Comparison of ENCODE assay signal across 8 mouse cellular contexts in genomic region chr1:171033196-171033595, GRCm38 (mm10). TPM values are rescaled to one million over a fixed set of nuclear protein-coding genes. Genes with fewer than 3 reads are reported as not detected.
A peak's percentile ranks its signal among the peaks of the same experiment; 100 is the strongest.
DNase-seq lines count a peak whose midpoint lies in the region; ATAC-seq and TF ChIP-seq lines count a peak whose summit lies in the region.

No protein-coding gene starts in this region.

- in situ Hi-C loops in CH12.LX (cut with MboI; ENCODE audit: low pct_ligation_motif_present, low pct_unique_long_range_greater_than_20kb, low sequenced_read_pairs) = no loop called here

- dilution Hi-C loops in CH12.LX (cut with MboI; ENCODE audit: extremely low pct_ligation_motif_present, extremely low pct_unique_long_range_greater_than_20kb, low sequenced_read_pairs) = no loop called here

- under 1% methylated on average over 16 of the region's 16 CpGs for WGBS in heart, adult 2 months
- WGBS in cerebellum, adult 2 months = under 1% methylated on average over 16 of the region's 16 CpGs
- WGBS in forebrain, postnatal 0 days = under 1% methylated on average over 16 of the region's 16 CpGs
- WGBS in limb, embryonic 14.5 days = under 1% methylated on average over 16 of the region's 16 CpGs
- under 1% methylated on average over 16 of the region's 16 CpGs for WGBS in neural tube, embryonic 13.5 days

- 0 out of 2 replicates have a peak, but pooled peaks have one; percentile 4 for ATAC-seq in forebrain, postnatal 0 days
- ATAC-seq in limb, embryonic 14.5 days (ENCODE audit: low FRiP score, low read depth) = no peak
- ATAC-seq in neural tube, embryonic 13.5 days (ENCODE audit: low read depth) = peak; percentile 3; the same call in 1 of the 2 replicates

- TF ChIP-seq CTCF in heart, adult 2 months (IDR thresholded peaks at IDR 0.05) = no peak
- TF ChIP-seq CTCF in CH12.LX (conservative IDR thresholded peaks at IDR 0.05 in 1 of 2, IDR thresholded peaks at IDR 0.05 in 1 of 2; ENCODE audit: low read depth in 2 of 2, low read length in 2 of 2) = no peak
- TF ChIP-seq CTCF in cerebellum, adult 2 months (IDR thresholded peaks at IDR 0.05; ENCODE audit: borderline replicate concordance, insufficient read depth, low read depth, low read length) = no peak
- no peak for TF ChIP-seq CTCF in forebrain, postnatal 0 days (IDR thresholded peaks at IDR 0.05; ENCODE audit: low read depth)

- H3K9me3 ChIP-seq in CH12.LX (replicated peaks; ENCODE audit: low read length) = peaks cover 9% of the 10 kb centered on the region
- H3K9me3 ChIP-seq in forebrain, postnatal 0 days (ENCODE audit: low read length) = no peaks in the 10 kb centered on the region
- H3K9me3 ChIP-seq in limb, embryonic 14.5 days (ENCODE audit: control insufficient read depth, low read length) = no peaks in the 10 kb centered on the region
- no peaks in the 10 kb centered on the region for H3K9me3 ChIP-seq in neural tube, embryonic 13.5 days

- H3K9ac ChIP-seq in heart, adult 2 months (ENCODE audit: low read depth, low read length) = peak overlapping the region; percentile 33
- H3K9ac ChIP-seq in CH12.LX (ENCODE audit: insufficient read depth, low read depth) = peak overlapping the region; percentile 19; the same call in 1 of the 2 replicates
- peak overlapping the region; percentile 48 for H3K9ac ChIP-seq in forebrain, postnatal 0 days
- H3K9ac ChIP-seq in limb, embryonic 14.5 days (ENCODE audit: low read depth, low read length, severe bottlenecking) = peak overlapping the region; percentile 38
- H3K9ac ChIP-seq in neural tube, embryonic 13.5 days = peak overlapping the region; percentile 68

- intact Hi-C loops in heart, adult 2 months (cut with DNase I) = no loop called here
- intact Hi-C loops in heart, postnatal 25 days (cut with DNase I) = loop anchor here (10.0 kb wide), 1 partner anchor 472 kb away; the partner anchor contains the start of gene Alyref2

- no peak for TF ChIP-seq EP300 in heart, adult 2 months (IDR thresholded peaks at IDR 0.05; ENCODE audit: insufficient read depth, low read depth, low read length)
- TF ChIP-seq EP300 in CH12.LX (IDR thresholded peaks at IDR 0.05; ENCODE audit: low read length) = no peak

- H3K4me1 ChIP-seq in heart, adult 2 months (ENCODE audit: control insufficient read depth, insufficient read depth, low read length) = peaks cover 1% of the 10 kb centered on the region
- H3K4me1 ChIP-seq in CH12.LX (ENCODE audit: control insufficient read depth in 1 of 2, insufficient read depth in 2 of 2) = peaks cover 0 to 17% of the 10 kb centered on the region in 2 experiments; a peak in 2 of 4 replicates
- no peaks in the 10 kb centered on the region for H3K4me1 ChIP-seq in cerebellum, adult 2 months (ENCODE audit: control insufficient read depth, insufficient read depth, low read length)
- H3K4me1 ChIP-seq in forebrain, postnatal 0 days (ENCODE audit: insufficient read depth) = no peaks in the 10 kb centered on the region
- no peaks in the 10 kb centered on the region for H3K4me1 ChIP-seq in limb, embryonic 14.5 days (ENCODE audit: control insufficient read depth, insufficient read depth, low read length)
- H3K4me1 ChIP-seq in neural tube, embryonic 13.5 days (replicated peaks) = peaks cover 30% of the 10 kb centered on the region

- H3K4me3 ChIP-seq in heart, adult 2 months = peak overlapping the region; percentile 51
- peak overlapping the region; percentile 32 to 55 (median 33) for H3K4me3 ChIP-seq in CH12.LX (replicated peaks in 1 of 3; ENCODE audit: low read depth in 2 of 3, low read length in 2 of 3, poor library complexity in 1 of 3)
- peak overlapping the region; percentile 66 for H3K4me3 ChIP-seq in cerebellum, adult 2 months (replicated peaks; ENCODE audit: insufficient read depth, low read depth, low read length)
- peak overlapping the region; percentile 60 for H3K4me3 ChIP-seq in forebrain, postnatal 0 days (ENCODE audit: low read depth, low read length)
- H3K4me3 ChIP-seq in limb, embryonic 14.5 days (replicated peaks; ENCODE audit: low read length) = peak overlapping the region; percentile 49
- peak overlapping the region; percentile 63 for H3K4me3 ChIP-seq in neural tube, embryonic 13.5 days

- H3K79me2 ChIP-seq in heart, adult 2 months (replicated peaks; ENCODE audit: control insufficient read depth, insufficient read depth, low read length) = no peaks in the 10 kb centered on the region
- no peaks in the 10 kb centered on the region for H3K79me2 ChIP-seq in CH12.LX (replicated peaks; ENCODE audit: control insufficient read depth, extremely low read depth, insufficient read depth, poor library complexity, severe bottlenecking)

- H3K4me2 ChIP-seq in CH12.LX (ENCODE audit: insufficient read depth, low read depth, poor library complexity, severe bottlenecking) = peak overlapping the region; percentile 69
- peak overlapping the region; percentile 67 for H3K4me2 ChIP-seq in forebrain, postnatal 0 days (ENCODE audit: low read depth)
- peak overlapping the region; percentile 82 for H3K4me2 ChIP-seq in limb, embryonic 14.5 days (replicated peaks; ENCODE audit: low read depth, low read length, severe bottlenecking)
- peak overlapping the region; percentile 89 for H3K4me2 ChIP-seq in neural tube, embryonic 13.5 days

- no peak overlapping the region for H3K27ac ChIP-seq in heart, adult 2 months
- H3K27ac ChIP-seq in CH12.LX (ENCODE audit: insufficient read depth, low read depth) = no peak overlapping the region
- H3K27ac ChIP-seq in cerebellum, adult 2 months (ENCODE audit: insufficient read depth, low read length) = no peak overlapping the region
- 0 out of 2 replicates have a peak overlapping the region, but pooled peaks have one; percentile 9 for H3K27ac ChIP-seq in forebrain, postnatal 0 days (ENCODE audit: low read depth, low read length)
- H3K27ac ChIP-seq in limb, embryonic 14.5 days (replicated peaks; ENCODE audit: low read depth, low read length) = no peak overlapping the region
- no peak overlapping the region for H3K27ac ChIP-seq in neural tube, embryonic 13.5 days (replicated peaks)

- no peak for TF ChIP-seq RAD21 in CH12.LX (IDR thresholded peaks at IDR 0.05; ENCODE audit: low read depth, low read length)

- H3K27me3 ChIP-seq in heart, adult 2 months (ENCODE audit: control insufficient read depth, insufficient read depth, low read length) = no peaks in the 10 kb centered on the region; the same call in 1 of the 2 replicates
- H3K27me3 ChIP-seq in CH12.LX (replicated peaks) = peaks cover 6% of the 10 kb centered on the region
- H3K27me3 ChIP-seq in cerebellum, adult 2 months (ENCODE audit: control insufficient read depth, insufficient read depth, low read length) = no peaks in the 10 kb centered on the region
- 0 out of 2 replicates have a peak, but pooled peaks cover 7% of the 10 kb centered on the region for H3K27me3 ChIP-seq in forebrain, postnatal 0 days (ENCODE audit: insufficient read depth, low read length)
- H3K27me3 ChIP-seq in limb, embryonic 14.5 days (ENCODE audit: control insufficient read depth, insufficient read depth, low read length) = peaks cover 35% of the 10 kb centered on the region
- H3K27me3 ChIP-seq in neural tube, embryonic 13.5 days = peaks cover 57% of the 10 kb centered on the region

- no peak for TF ChIP-seq POLR2A in heart, adult 2 months (IDR thresholded peaks at IDR 0.05; ENCODE audit: insufficient read depth, low read depth, low read length)
- no peak for TF ChIP-seq POLR2A in CH12.LX (IDR thresholded peaks at IDR 0.05; ENCODE audit: low read depth, low read length)
- no peak for TF ChIP-seq POLR2A in cerebellum, adult 2 months (IDR thresholded peaks at IDR 0.05; ENCODE audit: borderline replicate concordance, insufficient read depth, low read length)
- no peak for TF ChIP-seq POLR2A in limb, embryonic 14.5 days (IDR thresholded peaks at IDR 0.05; ENCODE audit: borderline replicate concordance, extremely low read depth, insufficient read depth, insufficient read length)

- DNase-seq in heart, adult 2 months = peak; percentile 14 to 40
- no peak for DNase-seq in heart, postnatal 25 days (ENCODE audit: low spot score)
- no peak for DNase-seq in CH12.LX (ENCODE audit: extremely low read depth)
- DNase-seq in cerebellum, adult 2 months = peak; percentile 54 to 70
- peak; percentile 60 for DNase-seq in forebrain, postnatal 0 days
- DNase-seq in limb, embryonic 14.5 days (ENCODE audit: low spot score) = no peak
- DNase-seq in urinary bladder, postnatal 14 days (ENCODE audit: low spot score) = no peak

- H3K36me3 ChIP-seq in heart, adult 2 months (ENCODE audit: control insufficient read depth, insufficient read depth, low read length) = no peaks in the 10 kb centered on the region
- H3K36me3 ChIP-seq in CH12.LX (replicated peaks in 1 of 2; ENCODE audit: control insufficient read depth in 1 of 2, insufficient read depth in 1 of 2, low read length in 1 of 2) = peaks cover 15 to 30% of the 10 kb centered on the region in 2 experiments
- no peaks in the 10 kb centered on the region for H3K36me3 ChIP-seq in forebrain, postnatal 0 days (ENCODE audit: insufficient read depth)
- H3K36me3 ChIP-seq in limb, embryonic 14.5 days (ENCODE audit: control insufficient read depth, insufficient read depth, low read length) = no peaks in the 10 kb centered on the region
- no peaks in the 10 kb centered on the region for H3K36me3 ChIP-seq in neural tube, embryonic 13.5 days

RNA-seq across cellular contexts. Expression of gene Fcgr4, which starts 14.5 kb away (rescaled TPM):
- 1 to 10 TPM in 1 of 2 experiments, under 1 TPM in 1; 0.70 to 1.2 TPM for total RNA-seq in heart, adult 2 months (2021)
- 0.79 and 1.4 TPM in 2 replicates for polyA plus RNA-seq in heart, adult 2 months (2012; rRNA removed)
- total RNA-seq in heart, postnatal 25 days (2021) = under 1 TPM; 0.34 to 0.52 TPM
- total RNA-seq in CH12.LX (2012; rRNA removed) (48.4 and 56.8 TPM in 2 replicates), CH12.LX (2014; rRNA removed) (41.8 and 50.2 TPM in 2 replicates)
- 46.7 and 52.8 TPM in 2 replicates for polyA plus RNA-seq in CH12.LX (2012; ENCODE audit: insufficient read length, low read depth)
- 0.18 and 0.22 TPM in 2 replicates for polyA plus RNA-seq in cerebellum, adult 2 months (2012; rRNA removed)
- total RNA-seq in forebrain, postnatal 0 days (2014; rRNA removed) = 0.76 TPM in 1 of 2 replicates, not detected in the other
- polyA plus RNA-seq in forebrain, postnatal 0 days (2015; fragmentation: Nextera tagmentation; extraction: Ambion mirVana) = 0.44 and 0.67 TPM in 2 replicates
- polyA plus RNA-seq in limb, embryonic 14.5 days (2012; rRNA removed) = 0.75 and 1.2 TPM in 2 replicates
- polyA plus RNA-seq in limb, embryonic 14.5 days (2014; fragmentation: Nextera tagmentation; extraction: Ambion mirVana) = 0.59 and 0.79 TPM in 2 replicates
- not detected in 2 replicates for polyA plus RNA-seq in neural tube, embryonic 13.5 days (2015; fragmentation: Nextera tagmentation; extraction: Ambion mirVana)

RNA-seq across cellular contexts. Expression of gene Fcgr3, which starts 31.5 kb away (rescaled TPM):
- 10 to 100 TPM; 12.1 to 12.7 TPM for total RNA-seq in heart, adult 2 months (2021)
- polyA plus RNA-seq in heart, adult 2 months (2012; rRNA removed) = 11.5 and 12.6 TPM in 2 replicates
- total RNA-seq in heart, postnatal 25 days (2021) = 10 to 100 TPM; 12.5 to 15.6 TPM
- total RNA-seq in CH12.LX (2012; rRNA removed) (4.3 and 8.5 TPM in 2 replicates), CH12.LX (2014; rRNA removed) (6.1 and 6.3 TPM in 2 replicates)
- 2.6 and 3.7 TPM in 2 replicates for polyA plus RNA-seq in CH12.LX (2012; ENCODE audit: insufficient read length, low read depth)
- 5.2 and 6.0 TPM in 2 replicates for polyA plus RNA-seq in cerebellum, adult 2 months (2012; rRNA removed)
- total RNA-seq in forebrain, postnatal 0 days (2014; rRNA removed) = 13.5 and 14.9 TPM in 2 replicates
- polyA plus RNA-seq in forebrain, postnatal 0 days (2015; fragmentation: Nextera tagmentation; extraction: Ambion mirVana) = 13.9 and 14.6 TPM in 2 replicates
- polyA plus RNA-seq in limb, embryonic 14.5 days (2012; rRNA removed) = 12.8 and 13.7 TPM in 2 replicates
- polyA plus RNA-seq in limb, embryonic 14.5 days (2014; fragmentation: Nextera tagmentation; extraction: Ambion mirVana) = 17.6 and 19.7 TPM in 2 replicates
- 9.0 and 10.9 TPM in 2 replicates for polyA plus RNA-seq in neural tube, embryonic 13.5 days (2015; fragmentation: Nextera tagmentation; extraction: Ambion mirVana)

RNA-seq across cellular contexts. Expression of gene Fcgr2b, which starts 56.8 kb away (rescaled TPM):
- total RNA-seq in heart, adult 2 months (2021) = 1 to 10 TPM; 7.4 to 8.4 TPM
- polyA plus RNA-seq in heart, adult 2 months (2012; rRNA removed) = 10.4 and 10.9 TPM in 2 replicates
- 1 to 10 TPM; 6.9 to 7.1 TPM for total RNA-seq in heart, postnatal 25 days (2021)
- total RNA-seq in CH12.LX (2012; rRNA removed) (20.2 and 31.8 TPM in 2 replicates), CH12.LX (2014; rRNA removed) (29.5 and 31.1 TPM in 2 replicates)
- 36.1 and 44.3 TPM in 2 replicates for polyA plus RNA-seq in CH12.LX (2012; ENCODE audit: insufficient read length, low read depth)
- 2.0 and 2.4 TPM in 2 replicates for polyA plus RNA-seq in cerebellum, adult 2 months (2012; rRNA removed)
- total RNA-seq in forebrain, postnatal 0 days (2014; rRNA removed) = 2.2 and 2.3 TPM in 2 replicates
- polyA plus RNA-seq in forebrain, postnatal 0 days (2015; fragmentation: Nextera tagmentation; extraction: Ambion mirVana) = 3.8 and 3.9 TPM in 2 replicates
- polyA plus RNA-seq in limb, embryonic 14.5 days (2012; rRNA removed) = 2.1 and 2.6 TPM in 2 replicates
- 2.1 and 3.2 TPM in 2 replicates for polyA plus RNA-seq in limb, embryonic 14.5 days (2014; fragmentation: Nextera tagmentation; extraction: Ambion mirVana)
- 0.59 and 0.83 TPM in 2 replicates for polyA plus RNA-seq in neural tube, embryonic 13.5 days (2015; fragmentation: Nextera tagmentation; extraction: Ambion mirVana)

Comparison
In these comparisons a context has a peak if more than half of its experiments do, and no peak if none do; other contexts are left out.
1. DNase-seq: peak in heart, adult 2 months (2 of 2), cerebellum, adult 2 months (2 of 2) and forebrain, postnatal 0 days (single experiment); none in heart, postnatal 25 days (single experiment), CH12.LX (single experiment), limb, embryonic 14.5 days (single experiment) and urinary bladder, postnatal 14 days (single experiment).
2. RNA of gene Fcgr4, which starts 14.5 kb away (polyA plus RNA-seq): 46.7 to 52.8 TPM in CH12.LX; 0.79 to 1.4 TPM in heart, adult 2 months, 0.59 to 1.2 TPM in limb, embryonic 14.5 days, 0.44 to 0.67 TPM in forebrain, postnatal 0 days, 0.18 to 0.22 TPM in cerebellum, adult 2 months and not detected in neural tube, embryonic 13.5 days; every median in the first group is over 10 times any median in the second.
3. Peak in every context shown above with its lines, with median percentiles within 50 percentile points of each other: H3K4me3 ChIP-seq, H3K9ac ChIP-seq and H3K4me2 ChIP-seq.